In the genomic region with DNA sequence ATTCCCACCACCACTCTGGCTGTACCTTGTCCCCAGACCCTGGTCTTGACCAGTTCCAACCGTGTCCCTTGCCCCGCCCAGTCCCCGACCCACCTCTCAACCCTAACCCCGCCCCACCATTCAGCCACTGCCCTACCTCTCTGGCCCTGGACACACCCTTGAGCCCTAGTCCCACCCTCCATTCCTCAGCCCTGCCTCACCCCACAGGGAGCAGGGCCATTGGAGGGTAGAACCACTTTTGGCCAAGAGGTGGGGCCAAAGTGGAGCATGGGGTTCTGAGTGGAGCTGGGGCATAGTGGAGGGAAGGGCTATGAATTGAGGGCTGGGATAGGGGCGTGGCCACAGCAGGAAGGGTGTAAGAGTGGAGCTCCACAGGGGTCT, we compare ENCODE assay signal across 8 mouse cellular contexts. TPM values are rescaled to one million over a fixed set of nuclear protein-coding genes. Genes with fewer than 3 reads are reported as not detected.
A peak's percentile ranks its signal among the peaks of the same experiment; 100 is the strongest.
DNase-seq lines count a peak whose midpoint lies in the region; ATAC-seq and TF ChIP-seq lines count a peak whose summit lies in the region.

No protein-coding gene starts in this region.

- no peak for TF ChIP-seq POLR2A in myocyte (IDR thresholded peaks at IDR 0.05; ENCODE audit: insufficient read length, low read depth)

- intact Hi-C loops in heart, postnatal 10 days (cut with DNase I): no loop called here

- peaks cover 100% of the 10 kb centered on the region for H3K27me3 ChIP-seq in heart, embryonic 10.5 days (ENCODE audit: insufficient read depth, poor library complexity, severe bottlenecking)
- peaks cover 56% of the 10 kb centered on the region for H3K27me3 ChIP-seq in intestine, embryonic 16.5 days (replicated peaks; ENCODE audit: control insufficient read depth, insufficient read depth, low read length)
- H3K27me3 ChIP-seq in myocyte (ENCODE audit: control insufficient read depth, insufficient read depth, insufficient read length): peaks cover 38% of the 10 kb centered on the region

- H3K27ac ChIP-seq in heart, embryonic 10.5 days: no peak overlapping the region
- no peak overlapping the region for H3K27ac ChIP-seq in intestine, embryonic 16.5 days (ENCODE audit: low read length)

- 0 out of 2 replicates have a peak overlapping the region, but pooled peaks have one; percentile 56 for H3K4me2 ChIP-seq in intestine, embryonic 16.5 days (ENCODE audit: low read depth, low read length)
- H3K4me2 ChIP-seq in myocyte (ENCODE audit: low read depth): peak overlapping the region; percentile 58

- no peaks in the 10 kb centered on the region for H3K36me3 ChIP-seq in heart, embryonic 10.5 days
- no peaks in the 10 kb centered on the region for H3K36me3 ChIP-seq in intestine, embryonic 16.5 days (ENCODE audit: control insufficient read depth, insufficient read depth, low read length)
- no peaks in the 10 kb centered on the region for H3K36me3 ChIP-seq in myocyte (ENCODE audit: control insufficient read depth, insufficient read depth)

- peak; percentile 74 for DNase-seq in heart, embryonic 10.5 days (ENCODE audit: low spot score)
- DNase-seq in heart, postnatal 10 days: no peak
- DNase-seq in thymus, adult 18-20 months: peak; percentile 0 to 3
- no peak for DNase-seq in thymus, postnatal 36 days
- no peak for DNase-seq in spleen, adult 12 weeks (ENCODE audit: low spot score)
- no peak for DNase-seq in c-Kit-positive CD71-positive TER-119-positive erythroid progenitor cells, embryonic 14.5 days (ENCODE audit: low spot score)

- H3K9me3 ChIP-seq in heart, embryonic 10.5 days: no peaks in the 10 kb centered on the region
- no peaks in the 10 kb centered on the region for H3K9me3 ChIP-seq in intestine, embryonic 16.5 days (ENCODE audit: control insufficient read depth, low read length)

- H3K79me2 ChIP-seq in myocyte (ENCODE audit: control insufficient read depth, insufficient read depth): no peaks in the 10 kb centered on the region

- 0% methylated on average over 5 of the region's 5 CpGs for WGBS in heart, embryonic 10.5 days
- WGBS in intestine, embryonic 16.5 days: 0% methylated on average over 5 of the region's 5 CpGs

- H3ac ChIP-seq in myocyte (ENCODE audit: control insufficient read depth, insufficient read length): no peak overlapping the region

- H3K4me3 ChIP-seq in heart, embryonic 10.5 days: no peak overlapping the region
- H3K4me3 ChIP-seq in intestine, embryonic 16.5 days (ENCODE audit: low read length): no peak overlapping the region
- H3K4me3 ChIP-seq in myocyte: no peak overlapping the region

- no peak overlapping the region for H3K9ac ChIP-seq in intestine, embryonic 16.5 days (ENCODE audit: low read depth, low read length)

- H3K4me1 ChIP-seq in heart, embryonic 10.5 days: peaks cover 19% of the 10 kb centered on the region
- peaks cover 10% of the 10 kb centered on the region for H3K4me1 ChIP-seq in intestine, embryonic 16.5 days (ENCODE audit: control insufficient read depth, insufficient read depth, low read length)

- ATAC-seq in intestine, embryonic 16.5 days: peak; percentile 74

TF ChIP-seq in myocyte, 11 proteins besides CTCF, POLR2A, EP300 and RAD21:
- no peak for TF ChIP-seq TCF12 (IDR thresholded peaks at IDR 0.05; ENCODE audit: insufficient read depth, poor library complexity, severe bottlenecking)
- no peak for TF ChIP-seq MYOG (IDR thresholded peaks at IDR 0.05; ENCODE audit: control insufficient read depth in 1 of 3, insufficient read depth in 1 of 3, insufficient read length in 2 of 3, low read depth in 2 of 3)
- TF ChIP-seq CEBPB (IDR thresholded peaks at IDR 0.05; ENCODE audit: insufficient read depth, poor library complexity, severe bottlenecking): no peak
- TF ChIP-seq TCF3 (IDR thresholded peaks at IDR 0.05; ENCODE audit: insufficient read length, low read depth): no peak
- no peak for TF ChIP-seq MYOD1 (IDR thresholded peaks at IDR 0.05; ENCODE audit: control insufficient read depth in 1 of 3, insufficient read length in 2 of 3, low read depth in 2 of 3)
- no peak for TF ChIP-seq REST (IDR thresholded peaks at IDR 0.05; ENCODE audit: insufficient read depth, insufficient read length)

RNA-seq across cellular contexts. Expression of a gene that starts 9.8 kb away (rescaled TPM):
- 23.0 and 24.3 TPM in 2 replicates for polyA plus RNA-seq in heart, embryonic 10.5 days (2016; fragmentation: Nextera tagmentation; extraction: Ambion mirVana)
- 100 to 1,000 TPM; 139 to 163 TPM for total RNA-seq in heart, postnatal 10 days (2021)
- polyA plus RNA-seq in intestine, embryonic 16.5 days (2015; fragmentation: Nextera tagmentation; extraction: Ambion mirVana): 49.8 and 55.8 TPM in 2 replicates
- 115 TPM for polyA plus RNA-seq in myocyte (2012; fragmentation: generic; extraction: Trizol)

RNA-seq across cellular contexts. Expression of a gene that starts 17.3 kb away (rescaled TPM):
- polyA plus RNA-seq in heart, embryonic 10.5 days (2016; fragmentation: Nextera tagmentation; extraction: Ambion mirVana): 0.10 and 0.18 TPM in 2 replicates
- under 1 TPM; 0.32 to 0.48 TPM for total RNA-seq in heart, postnatal 10 days (2021)
- polyA plus RNA-seq in intestine, embryonic 16.5 days (2015; fragmentation: Nextera tagmentation; extraction: Ambion mirVana): 1.4 and 1.5 TPM in 2 replicates
- 0.37 TPM for polyA plus RNA-seq in myocyte (2012; fragmentation: generic; extraction: Trizol)

RNA-seq across cellular contexts. Expression of a gene that starts 30.9 kb away (rescaled TPM):
- polyA plus RNA-seq in heart, embryonic 10.5 days (2016; fragmentation: Nextera tagmentation; extraction: Ambion mirVana): 75.3 and 86.1 TPM in 2 replicates
- total RNA-seq in heart, postnatal 10 days (2021): 10 to 100 TPM; 64.0 to 65.0 TPM
- 126 and 137 TPM in 2 replicates for polyA plus RNA-seq in intestine, embryonic 16.5 days (2015; fragmentation: Nextera tagmentation; extraction: Ambion mirVana)
- 153 TPM for polyA plus RNA-seq in myocyte (2012; fragmentation: generic; extraction: Trizol)

RNA-seq across cellular contexts. Expression of a gene that starts 34.7 kb away (rescaled TPM):
- 0.46 and 0.83 TPM in 2 replicates for polyA plus RNA-seq in heart, embryonic 10.5 days (2016; fragmentation: Nextera tagmentation; extraction: Ambion mirVana)
- total RNA-seq in heart, postnatal 10 days (2021): under 1 TPM; 0.86 to 0.87 TPM
- polyA plus RNA-seq in intestine, embryonic 16.5 days (2015; fragmentation: Nextera tagmentation; extraction: Ambion mirVana): 0.86 and 0.99 TPM in 2 replicates
- not detected for polyA plus RNA-seq in myocyte (2012; fragmentation: generic; extraction: Trizol)

RNA-seq across cellular contexts. Expression of a gene that starts 58.8 kb away (rescaled TPM):
- polyA plus RNA-seq in heart, embryonic 10.5 days (2016; fragmentation: Nextera tagmentation; extraction: Ambion mirVana): 2.8 and 4.8 TPM in 2 replicates
- under 1 TPM; 0.60 to 0.74 TPM for total RNA-seq in heart, postnatal 10 days (2021)
- polyA plus RNA-seq in intestine, embryonic 16.5 days (2015; fragmentation: Nextera tagmentation; extraction: Ambion mirVana): 1.1 and 1.5 TPM in 2 replicates
- not detected for polyA plus RNA-seq in myocyte (2012; fragmentation: generic; extraction: Trizol)

Comparison
In these comparisons a context has a peak if more than half of its experiments do, and no peak if none do; other contexts are left out.
1. DNase-seq: peak in heart, embryonic 10.5 days (single experiment) and thymus, adult 18-20 months (2 of 2); none in heart, postnatal 10 days (0 of 2), thymus, postnatal 36 days (0 of 2), spleen, adult 12 weeks (single experiment) and c-Kit-positive CD71-positive TER-119-positive erythroid progenitor cells, embryonic 14.5 days (single experiment).